Mouse (Mus musculus): ENCODE data around the gene Mcts2. TPM values are rescaled to one million over a fixed set of nuclear protein-coding genes. Genes with fewer than 3 reads are reported as not detected.

Gene Mcts2
- polyA plus RNA-seq, 1 experiment from 2014 or later: 19.0 TPM

GRCm38 (mm10) chr2:152693735-152694134 is 6.9 kb downstream of the Mcts2 start:
- H3K4me2 ChIP-seq (replicated peaks; ENCODE audit: low read depth): peak overlapping the region; percentile 50
- no peak for TF ChIP-seq CTCF (IDR thresholded peaks at IDR 0.05; ENCODE audit: low read depth)
- ATAC-seq: no peak
- H3K36me3 ChIP-seq (ENCODE audit: control insufficient read depth, insufficient read depth): peaks cover 63% of the 10 kb centered on the region
- H3K9ac ChIP-seq (ENCODE audit: low read depth, low read length): peak overlapping the region; percentile 32
- H3K4me1 ChIP-seq (replicated peaks; ENCODE audit: control insufficient read depth, insufficient read depth, low read length): no peaks in the 10 kb centered on the region
- H3K4me3 ChIP-seq (ENCODE audit: low read depth, low read length): no peak overlapping the region
- H3K9me3 ChIP-seq (ENCODE audit: control insufficient read depth): no peaks in the 10 kb centered on the region
- 83% methylated on average over 13 of the region's 13 CpGs for WGBS
- no peaks in the 10 kb centered on the region for H3K27me3 ChIP-seq (replicated peaks; ENCODE audit: control insufficient read depth, insufficient read depth, low read length)
- no peak overlapping the region for H3K27ac ChIP-seq (ENCODE audit: low read depth, low read length)

- H3K4me2 ChIP-seq (replicated peaks; ENCODE audit: low read depth): no peak overlapping the region
- peaks cover 63% of the 10 kb centered on the region for H3K36me3 ChIP-seq (ENCODE audit: control insufficient read depth, insufficient read depth)
- ATAC-seq: no peak
- TF ChIP-seq CTCF (IDR thresholded peaks at IDR 0.05; ENCODE audit: low read depth): no peak
- H3K27me3 ChIP-seq (replicated peaks; ENCODE audit: control insufficient read depth, insufficient read depth, low read length): no peaks in the 10 kb centered on the region
- no peak overlapping the region for H3K27ac ChIP-seq (ENCODE audit: low read depth, low read length)
- no peaks in the 10 kb centered on the region for H3K4me1 ChIP-seq (replicated peaks; ENCODE audit: control insufficient read depth, insufficient read depth, low read length)
- 66% methylated on average over 7 of the region's 7 CpGs for WGBS
- no peak overlapping the region for H3K4me3 ChIP-seq (ENCODE audit: low read depth, low read length)
- H3K9me3 ChIP-seq (ENCODE audit: control insufficient read depth): no peaks in the 10 kb centered on the region
- no peak overlapping the region for H3K9ac ChIP-seq (ENCODE audit: low read depth, low read length)
These were observed 7.9 kb downstream of the Mcts2 start for GRCm38 (mm10) chr2:152694708-152695107.

GRCm38 (mm10) chr2:152696016-152696415 is 9.2 kb downstream of the Mcts2 start:
- H3K36me3 ChIP-seq (ENCODE audit: control insufficient read depth, insufficient read depth): peaks cover 65% of the 10 kb centered on the region
- H3K9me3 ChIP-seq (ENCODE audit: control insufficient read depth): no peaks in the 10 kb centered on the region
- no peak for TF ChIP-seq CTCF (IDR thresholded peaks at IDR 0.05; ENCODE audit: low read depth)

GRCm38 (mm10) chr2:152696476-152697164 is 9.8 kb downstream of the Mcts2 start:
- H3K27me3 ChIP-seq (replicated peaks; ENCODE audit: control insufficient read depth, insufficient read depth, low read length): no peaks in the 10 kb centered on the region
- peak overlapping the region; percentile 62 for H3K27ac ChIP-seq (ENCODE audit: low read depth, low read length)
- no peaks in the 10 kb centered on the region for H3K4me1 ChIP-seq (replicated peaks; ENCODE audit: control insufficient read depth, insufficient read depth, low read length)
- ATAC-seq: peak; percentile 79
- peaks cover 71% of the 10 kb centered on the region for H3K36me3 ChIP-seq (ENCODE audit: control insufficient read depth, insufficient read depth)
- H3K4me2 ChIP-seq (replicated peaks; ENCODE audit: low read depth): no peak overlapping the region
- no peak overlapping the region for H3K4me3 ChIP-seq (ENCODE audit: low read depth, low read length)
- no peaks in the 10 kb centered on the region for H3K9me3 ChIP-seq (ENCODE audit: control insufficient read depth)
- 40% methylated on average over 20 of the region's 20 CpGs for WGBS
- peak overlapping the region; percentile 64 for H3K9ac ChIP-seq (ENCODE audit: low read depth, low read length)
- peak; percentile 97 for TF ChIP-seq CTCF (IDR thresholded peaks at IDR 0.05; ENCODE audit: low read depth)

More at GRCm38 (mm10) chr2:152696016-152696415, 9.2 kb downstream of the Mcts2 start:
- ATAC-seq: no peak
- H3K27me3 ChIP-seq (replicated peaks; ENCODE audit: control insufficient read depth, insufficient read depth, low read length): no peaks in the 10 kb centered on the region
- WGBS: 67% methylated on average over 10 of the region's 10 CpGs
- no peak overlapping the region for H3K4me2 ChIP-seq (replicated peaks; ENCODE audit: low read depth)
- H3K9ac ChIP-seq (ENCODE audit: low read depth, low read length): peak overlapping the region; percentile 64; the same call in 1 of the 2 replicates
- H3K4me1 ChIP-seq (replicated peaks; ENCODE audit: control insufficient read depth, insufficient read depth, low read length): no peaks in the 10 kb centered on the region
- H3K4me3 ChIP-seq (ENCODE audit: low read depth, low read length): no peak overlapping the region
- H3K27ac ChIP-seq (ENCODE audit: low read depth, low read length): no peak overlapping the region

- no peak overlapping the region for H3K27ac ChIP-seq (ENCODE audit: low read depth, low read length)
- no peak for TF ChIP-seq CTCF (IDR thresholded peaks at IDR 0.05; ENCODE audit: low read depth)
- H3K27me3 ChIP-seq (replicated peaks; ENCODE audit: control insufficient read depth, insufficient read depth, low read length): no peaks in the 10 kb centered on the region
- ATAC-seq: no peak; the same call in 1 of the 2 replicates
- 65% methylated on average over 10 of the region's 10 CpGs for WGBS
- no peak overlapping the region for H3K9ac ChIP-seq (ENCODE audit: low read depth, low read length)
- peaks cover 88% of the 10 kb centered on the region for H3K36me3 ChIP-seq (ENCODE audit: control insufficient read depth, insufficient read depth)
- H3K4me3 ChIP-seq (ENCODE audit: low read depth, low read length): no peak overlapping the region
- H3K4me2 ChIP-seq (replicated peaks; ENCODE audit: low read depth): no peak overlapping the region
- H3K4me1 ChIP-seq (replicated peaks; ENCODE audit: control insufficient read depth, insufficient read depth, low read length): no peaks in the 10 kb centered on the region
- no peaks in the 10 kb centered on the region for H3K9me3 ChIP-seq (ENCODE audit: control insufficient read depth)
These were observed 13.3 kb downstream of the Mcts2 start for GRCm38 (mm10) chr2:152700138-152700537.

GRCm38 (mm10) chr2:152700725-152701124 is 13.9 kb downstream of the Mcts2 start:
- H3K36me3 ChIP-seq (ENCODE audit: control insufficient read depth, insufficient read depth): peaks cover 88% of the 10 kb centered on the region
- H3K9ac ChIP-seq (ENCODE audit: low read depth, low read length): no peak overlapping the region
- no peaks in the 10 kb centered on the region for H3K9me3 ChIP-seq (ENCODE audit: control insufficient read depth)
- no peak for TF ChIP-seq CTCF (IDR thresholded peaks at IDR 0.05; ENCODE audit: low read depth)
- no peak overlapping the region for H3K27ac ChIP-seq (ENCODE audit: low read depth, low read length)
- H3K4me1 ChIP-seq (replicated peaks; ENCODE audit: control insufficient read depth, insufficient read depth, low read length): no peaks in the 10 kb centered on the region
- no peak overlapping the region for H3K4me2 ChIP-seq (replicated peaks; ENCODE audit: low read depth)
- no peak overlapping the region for H3K4me3 ChIP-seq (ENCODE audit: low read depth, low read length)
- ATAC-seq: no peak
- no peaks in the 10 kb centered on the region for H3K27me3 ChIP-seq (replicated peaks; ENCODE audit: control insufficient read depth, insufficient read depth, low read length)
- 84% methylated on average over 8 of the region's 8 CpGs for WGBS
